Mouse (Mus musculus) hindbrain, embryonic 13.5 days (tissue): ENCODE data around the gene Hipk3. TPM values are rescaled to one million over a fixed set of nuclear protein-coding genes. Genes with fewer than 3 reads are reported as not detected.
A peak's percentile ranks its signal among the peaks of the same experiment; 100 is the strongest.

Source experiments
- ATAC-seq: fragments of 200-750 bp; cut with Nextera tagmentation; 2 replicates; pipeline ENCODE4 v1.8.0; 2017; ENCODE audit warnings: moderate TSS enrichment; ENCODE audit not compliant: low FRiP score
- H3K27ac ChIP-seq: fragments of 300-500 bp; sonication (generic); 2 replicates; pipeline ENCODE4 v1.5.1; 2015; ENCODE audit warnings: inconsistent platforms, mild to moderate bottlenecking, moderate library complexity
- H3K27me3 ChIP-seq: fragments of 300-500 bp; sonication (generic); 2 replicates; pipeline ENCODE4 v1.6.1; 2015; ENCODE audit warnings: mild to moderate bottlenecking, inconsistent platforms
- H3K36me3 ChIP-seq: fragments of 300-500 bp; sonication (generic); 2 replicates; pipeline ENCODE4 v1.6.1; 2015; ENCODE audit warnings: mild to moderate bottlenecking, inconsistent platforms
- H3K4me1 ChIP-seq: fragments of 300-500 bp; sonication (generic); replicated peaks from 2 replicates; pipeline ENCODE4 v1.6.1; 2015; ENCODE audit warnings: inconsistent platforms
- H3K4me2 ChIP-seq: fragments of 300-500 bp; sonication (generic); 2 replicates; pipeline ENCODE4 v1.6.1; 2015; ENCODE audit warnings: inconsistent platforms, mild to moderate bottlenecking, moderate library complexity
- H3K4me3 ChIP-seq: fragments of 300-500 bp; sonication (generic); 2 replicates; pipeline ENCODE4 v1.5.1; 2015; ENCODE audit warnings: mild to moderate bottlenecking, inconsistent platforms
- H3K9ac ChIP-seq: fragments of 300-500 bp; sonication (generic); 2 replicates; pipeline ENCODE4 v1.6.1; 2015; ENCODE audit warnings: mild to moderate bottlenecking, inconsistent platforms
- H3K9me3 ChIP-seq: fragments of 300-500 bp; sonication (generic); 2 replicates; pipeline ENCODE4 v1.6.1; 2016; ENCODE audit warnings: inconsistent platforms
- WGBS: fragments of 180-500 bp; shearing (Covaris S2); methylation state at CpG from one replicate; pipeline ENCODE4 v1.1.7; 2015; 5-methylcytosine and 5-hydroxymethylcytosine counted together
- polyA plus RNA-seq: library from polyadenylated mRNA; unstranded; fragments of >200 nt; fragmentation: Nextera tagmentation; extraction: Ambion mirVana; gene quantifications from 2 replicates; pipeline ENCODE4 v1.2.1, GENCODE M21; 2015

Gene Hipk3
- polyA plus RNA-seq, 1 experiment from 2014 or later, result 6.6 TPM

- 94% methylated on average over 6 of the region's 6 CpGs for whole genome bisulfite sequencing
Observed at GRCm38 (mm10) chr2:104431067-104431466, 63.2 kb downstream of the Hipk3 start.

GRCm38 (mm10) chr2:104430566-104430965, 63.7 kb downstream of the Hipk3 start:
- Histone ChIP-seq H3K27ac (no peak overlapping the region), H3K4me3 (no peak overlapping the region), H3K27me3 (no peaks in the 10 kb centered on the region), H3K9me3 (no peaks in the 10 kb centered on the region), H3K9ac (no peak overlapping the region), H3K4me1 (no peaks in the 10 kb centered on the region), H3K4me2 (no peak overlapping the region), H3K36me3 (peaks cover 46% of the 10 kb centered on the region)
- 90% methylated on average over 5 of the region's 5 CpGs for WGBS
- ATAC-seq, result no peak

More at GRCm38 (mm10) chr2:104431067-104431466, 63.2 kb downstream of the Hipk3 start:
- no peak for ATAC-seq
- no peak overlapping the region for H3K4me2 ChIP-seq
- H3K4me3 ChIP-seq, result no peak overlapping the region
- peaks cover 50% of the 10 kb centered on the region for H3K36me3 ChIP-seq
- no peaks in the 10 kb centered on the region for H3K9me3 ChIP-seq
- no peaks in the 10 kb centered on the region for H3K4me1 ChIP-seq
- H3K27ac ChIP-seq, result no peak overlapping the region
- no peaks in the 10 kb centered on the region for H3K27me3 ChIP-seq
- no peak overlapping the region for H3K9ac ChIP-seq

- H3K9ac ChIP-seq, result no peak overlapping the region
- no peak overlapping the region for H3K27ac ChIP-seq
- H3K4me2 ChIP-seq, result no peak overlapping the region
- H3K4me3 ChIP-seq, result no peak overlapping the region
- H3K9me3 ChIP-seq, result no peaks in the 10 kb centered on the region
- H3K27me3 ChIP-seq, result no peaks in the 10 kb centered on the region
- no peaks in the 10 kb centered on the region for H3K4me1 ChIP-seq
- peaks cover 16% of the 10 kb centered on the region for H3K36me3 ChIP-seq
- 85% methylated on average over 3 of the region's 3 CpGs for WGBS
- no peak for ATAC-seq
Observed at GRCm38 (mm10) chr2:104426112-104426511, 68.1 kb downstream of the Hipk3 start.

- Histone ChIP-seq H3K36me3 (no peaks in the 10 kb centered on the region), H3K27me3 (no peaks in the 10 kb centered on the region), H3K4me3 (no peak overlapping the region), H3K9me3 (no peaks in the 10 kb centered on the region), H3K9ac (no peak overlapping the region), H3K4me1 (no peaks in the 10 kb centered on the region), H3K27ac (no peak overlapping the region), H3K4me2 (no peak overlapping the region)
- peak; percentile 61; the same call in 1 of the 2 replicates for ATAC-seq
- 6% methylated on average over 1 of the region's 1 CpGs for WGBS
Observed at GRCm38 (mm10) chr2:104422230-104422629, 72.0 kb downstream of the Hipk3 start.

- ATAC-seq, result no peak
- Histone ChIP-seq H3K9me3 (no peaks in the 10 kb centered on the region), H3K9ac (no peak overlapping the region), H3K27ac (no peak overlapping the region), H3K4me3 (no peak overlapping the region), H3K27me3 (no peaks in the 10 kb centered on the region), H3K4me2 (no peak overlapping the region), H3K4me1 (no peaks in the 10 kb centered on the region), H3K36me3 (no peaks in the 10 kb centered on the region)
- WGBS, result 84% methylated on average over 4 of the region's 4 CpGs
Observed at GRCm38 (mm10) chr2:104420805-104421204, 73.4 kb downstream of the Hipk3 start.

GRCm38 (mm10) chr2:104419999-104420398, 74.2 kb downstream of the Hipk3 start:
- Histone ChIP-seq H3K36me3 (no peaks in the 10 kb centered on the region), H3K9ac (no peak overlapping the region), H3K27me3 (no peaks in the 10 kb centered on the region), H3K9me3 (no peaks in the 10 kb centered on the region), H3K27ac (no peak overlapping the region), H3K4me3 (no peak overlapping the region), H3K4me2 (no peak overlapping the region), H3K4me1 (no peaks in the 10 kb centered on the region)
- ATAC-seq, result no peak
- 69% methylated on average over 1 of the region's 1 CpGs for WGBS

- whole genome bisulfite sequencing, result 74% methylated on average over 2 of the region's 2 CpGs
- no peak overlapping the region for H3K4me2 ChIP-seq
- no peaks in the 10 kb centered on the region for H3K27me3 ChIP-seq
- no peak overlapping the region for H3K27ac ChIP-seq
- no peaks in the 10 kb centered on the region for H3K36me3 ChIP-seq
- no peaks in the 10 kb centered on the region for H3K9me3 ChIP-seq
- H3K9ac ChIP-seq, result no peak overlapping the region
- no peak for ATAC-seq
- no peak overlapping the region for H3K4me3 ChIP-seq
- H3K4me1 ChIP-seq, result no peaks in the 10 kb centered on the region
Observed at GRCm38 (mm10) chr2:104419411-104419810, 74.8 kb downstream of the Hipk3 start.

- peaks cover 36% of the 10 kb centered on the region for H3K27me3 ChIP-seq
- WGBS, result 86% methylated on average over 3 of the region's 3 CpGs
- H3K36me3 ChIP-seq, result no peaks in the 10 kb centered on the region
- no peak overlapping the region for H3K27ac ChIP-seq
- H3K4me3 ChIP-seq, result no peak overlapping the region
- no peak overlapping the region for H3K9ac ChIP-seq
- H3K4me1 ChIP-seq, result peaks cover 21% of the 10 kb centered on the region
- no peak overlapping the region for H3K4me2 ChIP-seq
- no peak for ATAC-seq
- H3K9me3 ChIP-seq, result no peaks in the 10 kb centered on the region
Observed at GRCm38 (mm10) chr2:104413011-104413410, 81.2 kb downstream of the Hipk3 start.

GRCm38 (mm10) chr2:104412496-104412895, 81.8 kb downstream of the Hipk3 start:
- H3K4me2 ChIP-seq, result no peak overlapping the region
- peaks cover 26% of the 10 kb centered on the region for H3K4me1 ChIP-seq
- peaks cover 41% of the 10 kb centered on the region for H3K27me3 ChIP-seq
- H3K36me3 ChIP-seq, result no peaks in the 10 kb centered on the region
- H3K4me3 ChIP-seq, result no peak overlapping the region
- H3K9me3 ChIP-seq, result no peaks in the 10 kb centered on the region
- 35% methylated on average over 4 of the region's 4 CpGs for WGBS
- H3K27ac ChIP-seq, result no peak overlapping the region
- no peak for ATAC-seq
- H3K9ac ChIP-seq, result no peak overlapping the region

- Histone ChIP-seq H3K27ac (no peak overlapping the region), H3K27me3 (peaks cover 47% of the 10 kb centered on the region), H3K4me1 (peaks cover 33% of the 10 kb centered on the region), H3K36me3 (no peaks in the 10 kb centered on the region), H3K9me3 (no peaks in the 10 kb centered on the region), H3K4me3 (no peak overlapping the region), H3K9ac (no peak overlapping the region), H3K4me2 (no peak overlapping the region)
- WGBS, result 94% methylated on average over 7 of the region's 7 CpGs
- ATAC-seq, result no peak
Observed at GRCm38 (mm10) chr2:104411806-104412205, 82.4 kb downstream of the Hipk3 start.

- H3K27me3 ChIP-seq, result peaks cover 50% of the 10 kb centered on the region
- no peak for ATAC-seq
- peak within 1 kb of the TSS; percentile 80 for H3K4me3 ChIP-seq
- H3K9me3 ChIP-seq, result no peaks in the 10 kb centered on the region
- peaks cover 40% of the 10 kb centered on the region for H3K4me1 ChIP-seq
- H3K9ac ChIP-seq, result peak within 1 kb of the TSS; percentile 93
- peak within 1 kb of the TSS; percentile 72 for H3K4me2 ChIP-seq
- no peaks in the 10 kb centered on the region for H3K36me3 ChIP-seq
- peak within 1 kb of the TSS; percentile 94 for H3K27ac ChIP-seq
- WGBS, result 65% methylated on average over 4 of the region's 4 CpGs
Observed at GRCm38 (mm10) chr2:104410963-104411545, 83.2 kb downstream of the Hipk3 start, which contains the start of gene D430041D05Rik. D430041D05Rik (minus strand) TSS chr2:104411013.

- H3K4me2 ChIP-seq, result peak overlapping the region; percentile 72
- H3K9me3 ChIP-seq, result no peaks in the 10 kb centered on the region
- peaks cover 50% of the 10 kb centered on the region for H3K27me3 ChIP-seq
- under 1% methylated on average over 108 of the region's 111 CpGs for WGBS
- H3K4me3 ChIP-seq, result peak overlapping the region; percentile 80
- H3K36me3 ChIP-seq, result no peaks in the 10 kb centered on the region
- H3K27ac ChIP-seq, result peak overlapping the region; percentile 94
- peaks cover 42% of the 10 kb centered on the region for H3K4me1 ChIP-seq
- ATAC-seq, result peak; percentile 93
- peak overlapping the region; percentile 93 for H3K9ac ChIP-seq
Observed at GRCm38 (mm10) chr2:104409851-104410821, 84.1 kb downstream of the Hipk3 start.
